Comparison of ENCODE assay signal across 8 mouse cellular contexts in the genomic region with DNA sequence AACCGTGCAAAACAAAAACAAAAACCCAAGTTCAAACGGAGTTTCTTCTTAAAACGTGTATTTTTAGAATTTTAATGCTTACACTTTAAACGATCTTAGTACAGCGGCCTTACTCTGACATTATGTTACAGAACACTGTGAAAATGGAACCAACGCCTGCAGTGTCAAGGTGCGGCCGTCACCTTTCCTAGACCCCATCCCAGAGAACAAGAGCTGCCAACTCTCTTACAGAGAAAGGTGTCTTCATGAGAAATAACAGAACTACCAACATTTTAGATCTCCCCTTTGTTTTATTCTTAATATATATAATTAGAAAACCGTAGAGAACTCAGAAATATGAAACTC. TPM values are rescaled to one million over a fixed set of nuclear protein-coding genes. Genes with fewer than 3 reads are reported as not detected.
A peak's percentile ranks its signal among the peaks of the same experiment; 100 is the strongest.
DNase-seq lines count a peak whose midpoint lies in the region; ATAC-seq lines count a peak whose summit lies in the region.

No protein-coding gene starts in this region.

- no peak for DNase-seq in lung, postnatal 14 days
- no peak for DNase-seq in gastrocnemius, postnatal 4 days (ENCODE audit: low spot score in 2 of 2)
- DNase-seq in T-cell, adult 2 months (ENCODE audit: low spot score) = no peak
- DNase-seq in layer of hippocampus, adult 8-10 months (ENCODE audit: low spot score in 2 of 2) = no peak

- 11% methylated on average over 9 of the region's 9 CpGs for WGBS in lung, embryonic 15.5 days
- 14% methylated on average over 9 of the region's 9 CpGs for WGBS in limb, embryonic 12.5 days
- WGBS in neural tube, embryonic 15.5 days = 27% methylated on average over 9 of the region's 9 CpGs

- peaks cover 9% of the 10 kb centered on the region for H3K4me1 ChIP-seq in lung, embryonic 15.5 days
- peaks cover 14% of the 10 kb centered on the region for H3K4me1 ChIP-seq in limb, embryonic 12.5 days (replicated peaks)
- peaks cover 19% of the 10 kb centered on the region for H3K4me1 ChIP-seq in neural tube, embryonic 15.5 days

- H3K9me3 ChIP-seq in lung, embryonic 15.5 days = no peaks in the 10 kb centered on the region
- no peaks in the 10 kb centered on the region for H3K9me3 ChIP-seq in limb, embryonic 12.5 days
- H3K9me3 ChIP-seq in neural tube, embryonic 15.5 days (replicated peaks) = no peaks in the 10 kb centered on the region

- peak overlapping the region; percentile 21; the same call in 1 of the 2 replicates for H3K9ac ChIP-seq in lung, embryonic 15.5 days
- H3K9ac ChIP-seq in limb, embryonic 12.5 days (replicated peaks) = peak overlapping the region; percentile 47
- peak overlapping the region; percentile 53 for H3K9ac ChIP-seq in neural tube, embryonic 15.5 days (replicated peaks)

- H3K27ac ChIP-seq in lung, embryonic 15.5 days = 0 out of 2 replicates have a peak overlapping the region, but pooled peaks have one; percentile 2
- peak overlapping the region; percentile 83 for H3K27ac ChIP-seq in limb, embryonic 12.5 days
- peak overlapping the region; percentile 79 for H3K27ac ChIP-seq in neural tube, embryonic 15.5 days (replicated peaks)

- H3K4me3 ChIP-seq in lung, embryonic 15.5 days = peak overlapping the region; percentile 78
- H3K4me3 ChIP-seq in limb, embryonic 12.5 days (replicated peaks) = peak overlapping the region; percentile 69
- H3K4me3 ChIP-seq in neural tube, embryonic 15.5 days (replicated peaks) = peak overlapping the region; percentile 82

- peak; percentile 17; the same call in 1 of the 2 replicates for ATAC-seq in lung, embryonic 15.5 days (ENCODE audit: borderline replicate concordance, extremely low read depth, low FRiP score, low TSS enrichment)
- peak; percentile 52; the same call in 1 of the 2 replicates for ATAC-seq in erythroblast, adult 5-6 weeks (replicated peaks; ENCODE audit: low FRiP score, poor library complexity, severe bottlenecking)
- peak; percentile 12; the same call in 1 of the 2 replicates for ATAC-seq in limb, embryonic 12.5 days (ENCODE audit: insufficient number of reproducible peaks, insufficient read depth, low FRiP score, low TSS enrichment, low read depth)
- ATAC-seq in neural tube, embryonic 15.5 days (ENCODE audit: low FRiP score) = no peak

- peak overlapping the region; percentile 84 for H3K4me2 ChIP-seq in lung, embryonic 15.5 days
- peak overlapping the region; percentile 92 for H3K4me2 ChIP-seq in limb, embryonic 12.5 days
- H3K4me2 ChIP-seq in neural tube, embryonic 15.5 days = peak overlapping the region; percentile 97

- H3K27me3 ChIP-seq in lung, embryonic 15.5 days = no peaks in the 10 kb centered on the region
- no peaks in the 10 kb centered on the region for H3K27me3 ChIP-seq in limb, embryonic 12.5 days
- no peaks in the 10 kb centered on the region for H3K27me3 ChIP-seq in neural tube, embryonic 15.5 days (replicated peaks)

- peaks cover 57% of the 10 kb centered on the region for H3K36me3 ChIP-seq in lung, embryonic 15.5 days
- H3K36me3 ChIP-seq in limb, embryonic 12.5 days = peaks cover 60% of the 10 kb centered on the region
- peaks cover 58% of the 10 kb centered on the region for H3K36me3 ChIP-seq in neural tube, embryonic 15.5 days

RNA-seq across cellular contexts. Expression of gene Pwp2, which starts 0.4 kb away (rescaled TPM):
- 19.4 and 19.7 TPM in 2 replicates for polyA plus RNA-seq in lung, embryonic 15.5 days (2015; fragmentation: Nextera tagmentation; extraction: Ambion mirVana)
- 0.19 TPM in 1 of 2 replicates, not detected in the other for total RNA-seq in erythroblast, adult 5-6 weeks (2015; ENCODE audit: low replicate concordance)
- total RNA-seq in erythroblast, adult 5-6 weeks (2017; ENCODE audit: low replicate concordance) = 5.5 and 5.9 TPM in 2 replicates
- 27.1 and 28.6 TPM in 2 replicates for polyA plus RNA-seq in limb, embryonic 12.5 days (2016; fragmentation: Nextera tagmentation; extraction: Ambion mirVana)
- polyA plus RNA-seq in neural tube, embryonic 15.5 days (2015; fragmentation: Nextera tagmentation; extraction: Ambion mirVana) = 14.8 and 19.0 TPM in 2 replicates
- 10 to 100 TPM in 1 of 2 experiments, 1 to 10 TPM in 1; 8.9 to 10.5 TPM for total RNA-seq in gastrocnemius, postnatal 4 days (2021)
- 10 to 100 TPM; 19.6 to 22.1 (median 20.3) TPM for total RNA-seq in layer of hippocampus, adult 8-10 months (2022)

RNA-seq across cellular contexts. Expression of gene D10Jhu81e, which starts 15.8 kb away (rescaled TPM):
- polyA plus RNA-seq in lung, embryonic 15.5 days (2015; fragmentation: Nextera tagmentation; extraction: Ambion mirVana) = 32.8 and 34.8 TPM in 2 replicates
- total RNA-seq in erythroblast, adult 5-6 weeks (2015; ENCODE audit: low replicate concordance) = 13.6 and 14.6 TPM in 2 replicates
- 11.8 and 18.5 TPM in 2 replicates for total RNA-seq in erythroblast, adult 5-6 weeks (2017; ENCODE audit: low replicate concordance)
- 30.9 and 34.0 TPM in 2 replicates for polyA plus RNA-seq in limb, embryonic 12.5 days (2016; fragmentation: Nextera tagmentation; extraction: Ambion mirVana)
- polyA plus RNA-seq in neural tube, embryonic 15.5 days (2015; fragmentation: Nextera tagmentation; extraction: Ambion mirVana) = 31.2 and 34.5 TPM in 2 replicates
- 100 to 1,000 TPM; 111 to 120 TPM for total RNA-seq in gastrocnemius, postnatal 4 days (2021)
- total RNA-seq in layer of hippocampus, adult 8-10 months (2022) = 100 to 1,000 TPM; 120 to 134 (median 127) TPM

RNA-seq across cellular contexts. Expression of gene Trappc10, which starts 59.1 kb away (rescaled TPM):
- polyA plus RNA-seq in lung, embryonic 15.5 days (2015; fragmentation: Nextera tagmentation; extraction: Ambion mirVana) = 13.0 and 14.4 TPM in 2 replicates
- 48.3 and 50.0 TPM in 2 replicates for total RNA-seq in erythroblast, adult 5-6 weeks (2015; ENCODE audit: low replicate concordance)
- 37.9 and 41.1 TPM in 2 replicates for total RNA-seq in erythroblast, adult 5-6 weeks (2017; ENCODE audit: low replicate concordance)
- polyA plus RNA-seq in limb, embryonic 12.5 days (2016; fragmentation: Nextera tagmentation; extraction: Ambion mirVana) = 17.0 and 18.8 TPM in 2 replicates
- polyA plus RNA-seq in neural tube, embryonic 15.5 days (2015; fragmentation: Nextera tagmentation; extraction: Ambion mirVana) = 23.1 and 28.4 TPM in 2 replicates
- 10 to 100 TPM; 42.4 to 44.6 TPM for total RNA-seq in gastrocnemius, postnatal 4 days (2021)
- total RNA-seq in layer of hippocampus, adult 8-10 months (2022) = 10 to 100 TPM; 74.1 to 95.5 (median 86.6) TPM

Comparison
In these comparisons a context has a peak if more than half of its experiments do, and no peak if none do; other contexts are left out.
1. H3K27ac ChIP-seq: peak in every context shown above with its lines; median percentile 83 in limb, embryonic 12.5 days; 79 in neural tube, embryonic 15.5 days; 2 in lung, embryonic 15.5 days.
2. RNA of gene D10Jhu81e, which starts 15.8 kb away (total RNA-seq): 120 to 134 TPM in layer of hippocampus, adult 8-10 months and 111 to 120 TPM in gastrocnemius, postnatal 4 days; 11.8 to 18.5 TPM in erythroblast, adult 5-6 weeks; every median in the first group is over 4 times any median in the second.
3. Peak in every context shown above with its lines, with median percentiles within 50 percentile points of each other: H3K4me2 ChIP-seq, H3K4me3 ChIP-seq and H3K9ac ChIP-seq.